Mouse (Mus musculus) heart, adult 8-10 months (tissue): ENCODE results near the gene Abi3bp. TPM values are rescaled to one million over a fixed set of nuclear protein-coding genes. Genes with fewer than 3 reads are reported as not detected.
A peak's percentile ranks its signal among the peaks of the same experiment; 100 is the strongest.

Experiments
- DNase-seq: peaks from one replicate; pipeline ENCODE4 v3.0.0; 2022; ENCODE audit warnings: low spot score
- total RNA-seq, 4 experiments: library from RNA; stranded (reverse); gene quantifications; 2 replicates each; pipeline ENCODE4 v1.2.4; 2022

Gene Abi3bp
- 1 to 10 TPM; 4.9 to 5.9 (median 5.4) TPM for total RNA-seq

GRCm38 (mm10) chr16:56477677-56478574, at the start of gene Abi3bp:
Abi3bp (plus strand) TSS chr16:56477878.
- DNase-seq = peak; percentile 63

- DNase-seq = no peak
Observed at GRCm38 (mm10) chr16:56435293-56436185, 42.1 kb upstream of the Abi3bp start.

GRCm38 (mm10) chr16:56440243-56440642, 37.4 kb upstream of the Abi3bp start:
- DNase-seq = no peak

GRCm38 (mm10) chr16:56441113-56441512, 36.6 kb upstream of the Abi3bp start:
- DNase-seq = no peak

- no peak for DNase-seq
Observed at GRCm38 (mm10) chr16:56441658-56442344, 35.9 kb upstream of the Abi3bp start.

GRCm38 (mm10) chr16:56451482-56451881, 26.2 kb upstream of the Abi3bp start:
- no peak for DNase-seq

GRCm38 (mm10) chr16:56451923-56452322, 25.8 kb upstream of the Abi3bp start:
- peak; percentile 16 for DNase-seq

- DNase-seq = no peak
Observed at GRCm38 (mm10) chr16:56458052-56458754, 19.5 kb upstream of the Abi3bp start.

GRCm38 (mm10) chr16:56473160-56473559, 4.5 kb upstream of the Abi3bp start:
- DNase-seq = no peak

- DNase-seq = peak; percentile 21
Observed at GRCm38 (mm10) chr16:56475676-56476075, 2.0 kb upstream of the Abi3bp start.

- DNase-seq = no peak
Observed at GRCm38 (mm10) chr16:56478575-56479191, 1.0 kb downstream of the Abi3bp start.

- DNase-seq = no peak
Observed at GRCm38 (mm10) chr16:56483466-56483865, 5.8 kb downstream of the Abi3bp start.

- DNase-seq = peak; percentile 64
Observed at GRCm38 (mm10) chr16:56486461-56486860, 8.8 kb downstream of the Abi3bp start.

- no peak for DNase-seq
Observed at GRCm38 (mm10) chr16:56490861-56491260, 13.2 kb downstream of the Abi3bp start.

GRCm38 (mm10) chr16:56495266-56495665, 17.6 kb downstream of the Abi3bp start:
- no peak for DNase-seq

- no peak for DNase-seq
Observed at GRCm38 (mm10) chr16:56496743-56497142, 19.1 kb downstream of the Abi3bp start.

- DNase-seq = no peak
Observed at GRCm38 (mm10) chr16:56498680-56499079, 21.0 kb downstream of the Abi3bp start.

- no peak for DNase-seq
Observed at GRCm38 (mm10) chr16:56500441-56500840, 22.8 kb downstream of the Abi3bp start.

GRCm38 (mm10) chr16:56501101-56501500, 23.4 kb downstream of the Abi3bp start:
- no peak for DNase-seq

- DNase-seq = peak; percentile 77
Observed at GRCm38 (mm10) chr16:56501513-56501912, 23.8 kb downstream of the Abi3bp start.

- DNase-seq = no peak
Observed at GRCm38 (mm10) chr16:56502134-56502533, 24.5 kb downstream of the Abi3bp start.
